Mouse (Mus musculus): ENCODE data around the gene C1qtnf9. TPM values are rescaled to one million over a fixed set of nuclear protein-coding genes. Genes with fewer than 3 reads are reported as not detected.

The C1qtnf9 gene
- polyA plus RNA-seq, 1 experiment, result 0.34 TPM

GRCm38 (mm10) chr14:60762754-60763153 lies 5.2 kb upstream of the C1qtnf9 start:
- no peaks in the 10 kb centered on the region for H3K27me3 ChIP-seq (ENCODE audit: control insufficient read depth, insufficient read depth, low read length)
- no peak for DNase-seq
- peaks cover 5% of the 10 kb centered on the region; the same call in 1 of the 2 replicates for H3K4me1 ChIP-seq (ENCODE audit: control insufficient read depth, insufficient read depth, low read length)
- no peak for TF ChIP-seq POLR2A (IDR thresholded peaks at IDR 0.05; ENCODE audit: borderline replicate concordance, insufficient read depth, low read length)
- TF ChIP-seq CTCF (IDR thresholded peaks at IDR 0.05; ENCODE audit: borderline replicate concordance, insufficient read depth, low read depth, low read length), result no peak
- H3K4me3 ChIP-seq (replicated peaks; ENCODE audit: insufficient read depth, low read depth, low read length), result no peak overlapping the region
- no peak overlapping the region for H3K27ac ChIP-seq (ENCODE audit: insufficient read depth, low read length)
- WGBS, result 88% methylated on average over 7 of the region's 7 CpGs

GRCm38 (mm10) chr14:60763746-60764145 lies 4.2 kb upstream of the C1qtnf9 start:
- DNase-seq, result no peak
- Histone ChIP-seq H3K27ac (ENCODE audit: insufficient read depth, low read length) (no peak overlapping the region), H3K4me1 (ENCODE audit: control insufficient read depth, insufficient read depth, low read length) (peaks cover 5% of the 10 kb centered on the region; the same call in 1 of the 2 replicates), H3K4me3 (replicated peaks; ENCODE audit: insufficient read depth, low read depth, low read length) (no peak overlapping the region), H3K27me3 (ENCODE audit: control insufficient read depth, insufficient read depth, low read length) (no peaks in the 10 kb centered on the region)
- no peak for TF ChIP-seq CTCF (IDR thresholded peaks at IDR 0.05; ENCODE audit: borderline replicate concordance, insufficient read depth, low read depth, low read length)
- no peak for TF ChIP-seq POLR2A (IDR thresholded peaks at IDR 0.05; ENCODE audit: borderline replicate concordance, insufficient read depth, low read length)
- 83% methylated on average over 5 of the region's 5 CpGs for WGBS

GRCm38 (mm10) chr14:60764526-60764925 lies 3.4 kb upstream of the C1qtnf9 start:
- Histone ChIP-seq H3K4me1 (ENCODE audit: control insufficient read depth, insufficient read depth, low read length) (no peaks in the 10 kb centered on the region), H3K27ac (ENCODE audit: insufficient read depth, low read length) (no peak overlapping the region), H3K27me3 (ENCODE audit: control insufficient read depth, insufficient read depth, low read length) (no peaks in the 10 kb centered on the region), H3K4me3 (replicated peaks; ENCODE audit: insufficient read depth, low read depth, low read length) (no peak overlapping the region)
- DNase-seq, result no peak
- no peak for TF ChIP-seq POLR2A (IDR thresholded peaks at IDR 0.05; ENCODE audit: borderline replicate concordance, insufficient read depth, low read length)
- no peak for TF ChIP-seq CTCF (IDR thresholded peaks at IDR 0.05; ENCODE audit: borderline replicate concordance, insufficient read depth, low read depth, low read length)
- 96% methylated on average over 4 of the region's 4 CpGs for WGBS

GRCm38 (mm10) chr14:60765025-60765424 lies 2.9 kb upstream of the C1qtnf9 start:
- 83% methylated on average over 2 of the region's 2 CpGs for WGBS
- Histone ChIP-seq H3K27me3 (ENCODE audit: control insufficient read depth, insufficient read depth, low read length) (no peaks in the 10 kb centered on the region), H3K27ac (ENCODE audit: insufficient read depth, low read length) (no peak overlapping the region), H3K4me3 (replicated peaks; ENCODE audit: insufficient read depth, low read depth, low read length) (no peak overlapping the region), H3K4me1 (ENCODE audit: control insufficient read depth, insufficient read depth, low read length) (no peaks in the 10 kb centered on the region)
- no peak for TF ChIP-seq POLR2A (IDR thresholded peaks at IDR 0.05; ENCODE audit: borderline replicate concordance, insufficient read depth, low read length)
- no peak for TF ChIP-seq CTCF (IDR thresholded peaks at IDR 0.05; ENCODE audit: borderline replicate concordance, insufficient read depth, low read depth, low read length)
- DNase-seq, result no peak

GRCm38 (mm10) chr14:60769340-60769739 lies 1.4 kb downstream of the C1qtnf9 start:
- H3K4me3 ChIP-seq (replicated peaks; ENCODE audit: insufficient read depth, low read depth, low read length), result no peak overlapping the region
- H3K27ac ChIP-seq (ENCODE audit: insufficient read depth, low read length), result no peak overlapping the region
- no peak for DNase-seq
- WGBS, result 67% methylated on average over 6 of the region's 6 CpGs
- H3K27me3 ChIP-seq (ENCODE audit: control insufficient read depth, insufficient read depth, low read length), result no peaks in the 10 kb centered on the region
- peaks cover 4% of the 10 kb centered on the region; the same call in 1 of the 2 replicates for H3K4me1 ChIP-seq (ENCODE audit: control insufficient read depth, insufficient read depth, low read length)
- TF ChIP-seq POLR2A (IDR thresholded peaks at IDR 0.05; ENCODE audit: borderline replicate concordance, insufficient read depth, low read length) (no peak), CTCF (IDR thresholded peaks at IDR 0.05; ENCODE audit: borderline replicate concordance, insufficient read depth, low read depth, low read length) (no peak)

GRCm38 (mm10) chr14:60770594-60770993 lies 2.7 kb downstream of the C1qtnf9 start:
- TF ChIP-seq POLR2A (IDR thresholded peaks at IDR 0.05; ENCODE audit: borderline replicate concordance, insufficient read depth, low read length) (no peak), CTCF (IDR thresholded peaks at IDR 0.05; ENCODE audit: borderline replicate concordance, insufficient read depth, low read depth, low read length) (no peak)
- Histone ChIP-seq H3K27me3 (ENCODE audit: control insufficient read depth, insufficient read depth, low read length) (no peaks in the 10 kb centered on the region), H3K27ac (ENCODE audit: insufficient read depth, low read length) (no peak overlapping the region), H3K4me3 (replicated peaks; ENCODE audit: insufficient read depth, low read depth, low read length) (no peak overlapping the region), H3K4me1 (ENCODE audit: control insufficient read depth, insufficient read depth, low read length) (peaks cover 4% of the 10 kb centered on the region; the same call in 1 of the 2 replicates)
- WGBS, result 57% methylated on average over 6 of the region's 6 CpGs
- no peak for DNase-seq

- no peak for TF ChIP-seq POLR2A (IDR thresholded peaks at IDR 0.05; ENCODE audit: borderline replicate concordance, insufficient read depth, low read length)
- TF ChIP-seq CTCF (IDR thresholded peaks at IDR 0.05; ENCODE audit: borderline replicate concordance, insufficient read depth, low read depth, low read length), result peak; percentile 86
- Histone ChIP-seq H3K4me1 (ENCODE audit: control insufficient read depth, insufficient read depth, low read length) (peaks cover 4% of the 10 kb centered on the region; the same call in 1 of the 2 replicates), H3K27ac (ENCODE audit: insufficient read depth, low read length) (peak overlapping the region; percentile 3; the same call in 1 of the 2 replicates), H3K27me3 (ENCODE audit: control insufficient read depth, insufficient read depth, low read length) (no peaks in the 10 kb centered on the region), H3K4me3 (replicated peaks; ENCODE audit: insufficient read depth, low read depth, low read length) (peak overlapping the region; percentile 30)
- 5% methylated on average over 8 of the region's 8 CpGs for WGBS
- DNase-seq, result peak; percentile 72 to 84
These were observed 3.1 kb downstream of the C1qtnf9 start for GRCm38 (mm10) chr14:60771057-60771456.

- H3K27me3 ChIP-seq (ENCODE audit: control insufficient read depth, insufficient read depth, low read length), result no peaks in the 10 kb centered on the region
- no peak overlapping the region for H3K4me3 ChIP-seq (replicated peaks; ENCODE audit: insufficient read depth, low read depth, low read length)
- WGBS, result 82% methylated on average over 2 of the region's 2 CpGs
- TF ChIP-seq POLR2A (IDR thresholded peaks at IDR 0.05; ENCODE audit: borderline replicate concordance, insufficient read depth, low read length), result no peak
- no peak for TF ChIP-seq CTCF (IDR thresholded peaks at IDR 0.05; ENCODE audit: borderline replicate concordance, insufficient read depth, low read depth, low read length)
- DNase-seq, result no peak
- no peak overlapping the region for H3K27ac ChIP-seq (ENCODE audit: insufficient read depth, low read length)
- H3K4me1 ChIP-seq (ENCODE audit: control insufficient read depth, insufficient read depth, low read length), result peaks cover 4% of the 10 kb centered on the region; the same call in 1 of the 2 replicates
These were observed 5.5 kb downstream of the C1qtnf9 start for GRCm38 (mm10) chr14:60773476-60773875.

Measured in cerebellum, adult 2 months (tissue).